Mouse (Mus musculus) liver, adult 2 months (tissue): Measurements from ENCODE around the gene Ddr2. TPM values are rescaled to one million over a fixed set of nuclear protein-coding genes. Genes with fewer than 3 reads are reported as not detected.
A peak's percentile ranks its signal among the peaks of the same experiment; 100 is the strongest.

Source experiments
- DNase-seq: peaks from one replicate; pipeline ENCODE4 v3.0.0-alpha.2; 2011; ENCODE audit warnings: low read depth, low spot score; ENCODE audit errors: extremely low read depth
- H3K27ac ChIP-seq: fragments of 200-500 bp; replicated peaks from 2 replicates; pipeline ENCODE4 v1.5.1; 2012; ENCODE audit warnings: low read depth, mild to moderate bottlenecking, control low read depth, inconsistent platforms, low read length; ENCODE audit not compliant: insufficient read depth
- H3K27me3 ChIP-seq: fragments of 200-500 bp; 2 replicates; pipeline ENCODE4 v1.6.1; 2012; ENCODE audit warnings: mild to moderate bottlenecking, moderate library complexity, low read length, inconsistent platforms; ENCODE audit not compliant: control insufficient read depth, insufficient read depth
- H3K36me3 ChIP-seq: fragments of 200-500 bp; 2 replicates; pipeline ENCODE4 v1.6.1; 2012; ENCODE audit warnings: low read length, inconsistent platforms; ENCODE audit not compliant: control insufficient read depth, insufficient read depth
- H3K4me1 ChIP-seq: fragments of 200-500 bp; 2 replicates; pipeline ENCODE4 v1.6.1; 2011; ENCODE audit warnings: low read length; ENCODE audit not compliant: control insufficient read depth, insufficient read depth
- H3K4me3 ChIP-seq: fragments of 200-500 bp; 2 replicates; pipeline ENCODE4 v1.5.1; 2011; ENCODE audit warnings: low read depth, mild to moderate bottlenecking, control low read depth, low read length, moderate library complexity; ENCODE audit not compliant: insufficient read depth
- H3K79me2 ChIP-seq: fragments of 200-500 bp; 2 replicates; pipeline ENCODE4 v1.6.1; 2012; ENCODE audit warnings: inconsistent platforms, mild to moderate bottlenecking, low read length, moderate library complexity; ENCODE audit not compliant: control insufficient read depth, insufficient read depth
- H3K9ac ChIP-seq: fragments of 200-500 bp; 2 replicates; pipeline ENCODE4 v1.6.1; 2012; ENCODE audit warnings: low read depth, mild to moderate bottlenecking, control low read depth, inconsistent platforms, low read length
- CTCF ChIP-seq: fragments of 200-500 bp; IDR thresholded peaks from 2 replicates; pipeline ENCODE4 v1.5.1; 2011; ENCODE audit warnings: low read depth, low read length, control low read depth
- POLR2A ChIP-seq: fragments of 200-500 bp; IDR thresholded peaks from 2 replicates; pipeline ENCODE4 v1.6.1; 2011; ENCODE audit warnings: low read length, control low read depth; ENCODE audit not compliant: insufficient read depth; ENCODE audit errors: extremely low read depth
- WGBS: fragments of 180-500 bp; shearing (Covaris S2); methylation state at CpG from one replicate; pipeline ENCODE4 v1.1.7; 2018; 5-methylcytosine and 5-hydroxymethylcytosine counted together
- polyA plus RNA-seq: library from polyadenylated mRNA; depleted of rRNA; stranded (reverse); fragments of >200 nt; gene quantifications from 2 replicates; pipeline ENCODE4 v1.2.3, GENCODE M21; 2012
- total RNA-seq: library from RNA; depleted of rRNA; stranded (reverse); fragments of >200 nt; gene quantifications from 2 replicates; pipeline ENCODE4 v1.2.3, GENCODE M21; 2014

Gene Ddr2
- total and polyA plus RNA-seq, 2 experiments, result 1.4 to 3.0 TPM

DNA sequence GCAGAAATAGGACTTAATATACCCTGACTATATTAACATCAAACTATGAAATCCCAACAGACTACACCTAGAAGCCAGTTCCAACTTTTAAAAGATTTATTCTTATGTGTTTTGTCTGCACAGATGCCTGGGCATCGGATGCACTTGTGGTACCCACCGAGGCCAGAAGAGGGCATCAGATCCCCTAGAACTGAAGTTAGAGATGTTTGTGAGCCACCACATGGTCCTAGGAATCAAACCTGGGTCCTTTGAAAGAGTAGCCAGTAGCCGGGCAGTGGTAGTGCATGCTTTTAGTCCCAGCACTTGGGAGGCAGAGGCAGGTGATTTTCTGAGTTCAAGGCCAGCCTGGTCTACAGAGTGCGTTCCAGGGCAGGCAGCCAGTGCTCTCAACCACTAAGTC, 159.9 kb downstream of the Ddr2 start:
- Histone ChIP-seq H3K27ac (no peak overlapping the region), H3K79me2 (no peaks in the 10 kb centered on the region), H3K4me3 (no peak overlapping the region), H3K36me3 (peaks cover 42% of the 10 kb centered on the region), H3K4me1 (no peaks in the 10 kb centered on the region), H3K9ac (no peak overlapping the region), H3K27me3 (no peaks in the 10 kb centered on the region)
- DNase-seq, result no peak
- TF ChIP-seq CTCF (peak; percentile 48; the same call in 1 of the 2 replicates), POLR2A (no peak)
- WGBS, result 95% methylated on average over 4 of the region's 4 CpGs

DNA sequence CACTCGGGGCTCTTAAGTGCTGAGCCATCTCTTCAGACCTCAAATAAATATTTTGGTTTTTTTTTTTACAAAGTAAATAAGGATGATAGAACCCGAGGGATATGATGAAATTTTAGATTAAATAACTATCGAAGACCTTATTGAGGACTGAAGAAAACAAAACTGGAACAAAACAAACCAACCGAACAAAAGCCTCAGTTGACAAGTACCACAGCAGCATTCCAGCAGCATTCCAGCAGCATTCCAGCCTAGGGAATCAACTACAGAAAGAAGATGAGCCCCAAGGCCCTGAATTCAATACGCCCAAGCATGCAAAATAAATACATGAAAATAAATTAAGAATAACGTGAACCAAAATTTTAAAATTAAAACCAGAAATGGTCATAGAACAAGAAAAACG, 160.6 kb downstream of the Ddr2 start:
- Histone ChIP-seq H3K79me2 (no peaks in the 10 kb centered on the region), H3K27ac (no peak overlapping the region), H3K4me1 (no peaks in the 10 kb centered on the region), H3K27me3 (no peaks in the 10 kb centered on the region), H3K36me3 (peaks cover 36% of the 10 kb centered on the region), H3K4me3 (no peak overlapping the region), H3K9ac (no peak overlapping the region)
- TF ChIP-seq CTCF (no peak), POLR2A (no peak)
- DNase-seq, result no peak
- WGBS, result 59% methylated on average over 7 of the region's 7 CpGs

DNA sequence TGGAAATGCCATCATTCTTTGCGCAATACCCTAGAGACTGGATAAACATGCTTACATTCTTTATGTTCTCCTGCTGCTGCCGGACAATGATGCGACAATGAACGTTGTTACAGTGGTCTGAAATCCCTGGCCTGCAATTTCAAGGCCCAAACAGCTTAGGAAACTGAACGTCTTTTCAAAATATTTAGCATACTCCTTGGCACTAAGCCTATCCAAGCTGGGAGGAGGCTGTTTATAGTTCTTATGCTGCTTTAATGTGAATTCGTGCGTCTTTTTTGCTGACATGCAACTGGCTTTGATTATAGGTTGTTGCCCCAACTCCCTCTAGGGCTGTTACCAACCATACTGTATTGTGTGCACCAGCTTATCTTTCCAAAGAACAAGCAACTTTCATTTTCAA, 161.7 kb downstream of the Ddr2 start:
- Histone ChIP-seq H3K4me1 (no peaks in the 10 kb centered on the region), H3K27ac (no peak overlapping the region), H3K27me3 (no peaks in the 10 kb centered on the region), H3K36me3 (peaks cover 29% of the 10 kb centered on the region), H3K9ac (no peak overlapping the region), H3K79me2 (no peaks in the 10 kb centered on the region), H3K4me3 (no peak overlapping the region)
- DNase-seq, result no peak
- 79% methylated on average over 7 of the region's 7 CpGs for WGBS
- TF ChIP-seq CTCF (no peak), POLR2A (no peak)

DNA sequence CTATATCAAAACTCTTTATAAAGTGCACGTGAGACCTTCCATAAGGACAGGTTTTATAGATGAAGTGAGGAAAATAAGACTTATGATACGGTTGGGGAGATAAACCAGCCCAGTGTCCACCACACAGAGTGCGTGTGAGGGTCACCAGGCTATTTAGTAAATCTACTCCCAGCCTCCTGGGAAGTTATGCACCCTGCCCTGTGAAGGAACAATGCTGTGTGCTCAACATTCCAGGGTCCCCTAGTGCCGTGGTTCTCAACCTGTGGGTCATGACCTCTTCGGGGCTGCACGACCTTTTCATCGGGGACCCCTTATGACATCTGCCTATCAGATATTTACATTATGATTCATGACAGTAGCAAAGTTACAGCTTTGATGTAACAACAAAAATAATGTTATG, 162.3 kb downstream of the Ddr2 start:
- DNase-seq, result no peak
- Histone ChIP-seq H3K27me3 (no peaks in the 10 kb centered on the region), H3K36me3 (peaks cover 26% of the 10 kb centered on the region), H3K4me1 (no peaks in the 10 kb centered on the region), H3K79me2 (no peaks in the 10 kb centered on the region), H3K4me3 (no peak overlapping the region), H3K9ac (no peak overlapping the region), H3K27ac (no peak overlapping the region)
- TF ChIP-seq CTCF, result no peak
- TF ChIP-seq POLR2A, result no peak
- 71% methylated on average over 7 of the region's 7 CpGs for WGBS

DNA sequence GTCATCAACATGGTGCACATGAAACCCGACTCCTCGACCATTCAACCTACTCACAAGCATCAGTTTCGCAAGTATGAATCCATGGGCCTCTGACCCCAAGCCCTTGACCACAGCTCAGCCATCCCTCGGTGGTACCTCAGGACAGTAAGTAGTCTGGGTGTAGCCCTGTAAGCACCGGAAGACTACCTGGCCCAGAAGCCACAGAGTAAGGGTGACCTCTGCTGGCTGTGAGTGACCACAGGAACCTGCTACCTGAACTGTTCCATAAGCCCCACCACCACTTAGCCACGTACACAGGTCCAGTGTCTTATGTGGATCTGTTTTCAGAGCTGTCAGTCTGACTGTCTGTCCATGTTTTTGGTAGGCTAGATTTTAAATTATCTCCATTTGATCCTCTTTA, 162.9 kb downstream of the Ddr2 start:
- Histone ChIP-seq H3K27me3 (no peaks in the 10 kb centered on the region), H3K36me3 (peaks cover 19% of the 10 kb centered on the region), H3K79me2 (no peaks in the 10 kb centered on the region), H3K4me1 (no peaks in the 10 kb centered on the region), H3K4me3 (no peak overlapping the region), H3K27ac (no peak overlapping the region), H3K9ac (no peak overlapping the region)
- DNase-seq, result no peak
- TF ChIP-seq POLR2A (no peak), CTCF (0 out of 2 replicates have a peak, but pooled peaks have one; percentile 22)
- 77% methylated on average over 6 of the region's 6 CpGs for WGBS

DNA sequence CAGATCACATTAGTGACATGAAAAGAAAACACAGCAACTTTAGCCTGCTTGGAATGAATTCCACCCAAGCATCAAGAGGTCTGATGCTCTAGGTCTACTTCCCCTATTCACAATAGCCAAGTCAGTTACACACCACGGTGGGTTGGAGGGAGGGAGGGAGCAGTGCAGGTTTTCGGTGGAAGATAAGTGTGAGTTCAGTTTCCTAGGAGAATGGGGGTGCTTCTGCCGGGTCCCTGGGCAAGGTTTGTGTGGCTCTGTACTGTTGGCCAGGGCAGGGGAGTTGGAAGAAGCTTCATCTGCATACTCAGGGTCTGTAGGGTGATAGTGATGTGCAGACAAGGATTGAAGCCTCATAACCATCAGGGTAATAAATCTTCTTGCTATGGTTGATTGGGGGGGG, 164.6 kb downstream of the Ddr2 start:
- Histone ChIP-seq H3K9ac (no peak overlapping the region), H3K79me2 (no peaks in the 10 kb centered on the region), H3K36me3 (peaks cover 9% of the 10 kb centered on the region), H3K4me1 (no peaks in the 10 kb centered on the region), H3K27ac (no peak overlapping the region), H3K27me3 (no peaks in the 10 kb centered on the region), H3K4me3 (no peak overlapping the region)
- TF ChIP-seq CTCF (no peak), POLR2A (no peak)
- no peak for DNase-seq
- WGBS, result 77% methylated on average over 3 of the region's 3 CpGs

DNA sequence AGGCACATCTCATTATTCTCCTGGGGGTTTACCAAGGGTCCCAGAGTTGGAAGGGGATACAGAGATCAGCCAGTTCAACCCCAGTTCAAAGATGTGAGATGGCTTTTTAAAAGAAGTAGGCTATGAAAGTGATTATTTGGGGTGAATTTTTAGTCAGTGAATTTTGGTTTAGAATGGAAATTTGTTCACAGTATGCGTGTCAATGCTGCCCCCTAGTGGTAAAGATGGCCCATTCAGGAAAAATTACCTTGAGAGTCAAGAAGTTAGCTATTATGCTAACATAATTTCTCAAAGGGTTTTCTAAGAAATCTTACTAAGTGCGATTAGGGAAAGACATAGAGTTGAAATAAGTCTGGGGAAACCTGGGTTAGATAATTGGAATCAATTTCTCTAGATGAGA, 171.2 kb downstream of the Ddr2 start:
- no peaks in the 10 kb centered on the region for H3K36me3 ChIP-seq
- TF ChIP-seq POLR2A (no peak), CTCF (peak; percentile 60)
- WGBS, result 5% methylated on average over 2 of the region's 2 CpGs
- H3K4me1 ChIP-seq, result no peaks in the 10 kb centered on the region; the same call in 1 of the 2 replicates
- H3K79me2 ChIP-seq, result no peaks in the 10 kb centered on the region
- no peak overlapping the region for H3K27ac ChIP-seq
- DNase-seq, result no peak
- no peak overlapping the region for H3K4me3 ChIP-seq
- no peaks in the 10 kb centered on the region for H3K27me3 ChIP-seq
- no peak overlapping the region for H3K9ac ChIP-seq
